Mouse (Mus musculus): Measurements from ENCODE around the gene Reep6.

DNA sequence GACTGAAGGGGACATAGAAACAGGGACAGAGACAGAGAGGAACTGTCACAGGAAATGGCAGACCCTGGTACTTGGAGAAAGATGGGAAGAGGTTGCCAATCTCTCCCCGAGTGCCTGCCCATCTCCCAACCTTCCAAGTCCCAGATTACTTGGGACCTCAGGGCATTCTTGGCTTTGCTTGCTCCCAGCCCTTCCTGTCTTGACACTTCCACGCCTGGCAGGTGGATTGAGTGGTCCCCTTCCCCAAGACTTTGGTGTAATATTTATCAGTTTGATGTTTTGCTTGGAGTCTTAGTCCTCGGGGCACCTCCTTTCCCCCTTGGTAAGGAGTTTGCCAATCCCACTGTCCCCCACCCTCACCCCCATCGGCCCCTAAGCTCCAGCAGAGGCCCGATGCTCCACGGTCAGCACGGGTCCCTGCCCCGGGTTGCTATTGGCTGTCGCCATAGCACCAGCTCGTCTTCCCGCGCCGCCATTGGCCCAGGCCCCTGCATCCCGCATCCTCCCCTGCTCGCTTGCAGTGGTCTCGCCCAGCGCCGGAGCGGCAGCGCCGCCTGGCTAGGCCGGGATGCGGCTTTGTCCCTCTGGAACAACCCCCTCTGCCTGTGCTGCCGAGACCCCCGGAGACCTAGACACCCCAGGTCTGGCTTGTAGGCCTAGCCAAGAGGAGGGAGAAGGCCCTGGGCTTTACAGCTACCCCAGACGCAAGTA is 31.0 kb upstream of the Reep6 start:
- TF ChIP-seq CTCF (IDR thresholded peaks at IDR 0.05; ENCODE audit: low read depth, low read length) (no peak), POLR2A (IDR thresholded peaks at IDR 0.05; ENCODE audit: extremely low read depth, insufficient read depth, low read length) (no peak)

Data from liver, adult 2 months (tissue).